Mouse (Mus musculus) cortical plate, adult 2 months (tissue): ENCODE data around the gene Gpam. TPM values are rescaled to one million over a fixed set of nuclear protein-coding genes. Genes with fewer than 3 reads are reported as not detected.
"Not testable (repeated sequence)": the region's sequence is repeated elsewhere in the genome, so short reads cannot be mapped to it uniquely, and the experiment has no call there.

Experiments
- H3K27ac ChIP-seq: fragments of 200-500 bp; 2 replicates; pipeline ENCODE4 v1.5.1; 2012; ENCODE audit warnings: low read length, control low read depth, inconsistent platforms; ENCODE audit not compliant: insufficient read depth
- H3K4me1 ChIP-seq: fragments of 200-500 bp; 2 replicates; pipeline ENCODE4 v1.6.1; 2011; ENCODE audit warnings: low read length; ENCODE audit not compliant: control insufficient read depth, insufficient read depth
- H3K4me3 ChIP-seq: fragments of 200-500 bp; 2 replicates; pipeline ENCODE4 v1.5.1; 2011; ENCODE audit warnings: mild to moderate bottlenecking, low read length, control low read depth; ENCODE audit not compliant: insufficient read depth
- CTCF ChIP-seq: fragments of 200-500 bp; IDR thresholded peaks from 2 replicates; pipeline ENCODE4 v1.5.1; 2011; ENCODE audit warnings: mild to moderate bottlenecking, control low read depth, low read length; ENCODE audit not compliant: insufficient read depth; ENCODE audit errors: extremely low read depth
- POLR2A ChIP-seq: fragments of 200-500 bp; IDR thresholded peaks from 2 replicates; pipeline ENCODE4 v1.6.1; 2011; ENCODE audit warnings: mild to moderate bottlenecking, low read length, control low read depth; ENCODE audit not compliant: insufficient read depth; ENCODE audit errors: extremely low read depth
- polyA plus RNA-seq: library from polyadenylated mRNA; depleted of rRNA; stranded (reverse); fragments of >200 nt; gene quantifications from 2 replicates; pipeline ENCODE4 v1.2.3, GENCODE M21; 2012; rRNA removed

Gpam gene
- 40.0 and 40.7 TPM in 2 replicates for polyA plus RNA-seq

- H3K4me1 ChIP-seq = no peaks in the 10 kb centered on the region
- no peak within 1 kb of the TSS; the same call in 1 of the 2 replicates for H3K4me3 ChIP-seq
- no peak within 1 kb of the TSS for H3K27ac ChIP-seq
- no peak for TF ChIP-seq CTCF
- no peak for TF ChIP-seq POLR2A
Measured at GRCm38 (mm10) chr19:55127072-55127718, at the start of gene Gpam. Gene Gpam (minus strand): TSS chr19:55127238.

GRCm38 (mm10) chr19:55171585-55171984, 44.5 kb upstream of the Gpam start:
- Histone ChIP-seq H3K27ac (no peak overlapping the region), H3K4me3 (no peak overlapping the region), H3K4me1 (no peaks in the 10 kb centered on the region)
- TF ChIP-seq CTCF (no peak), POLR2A (no peak)

- no peak overlapping the region for H3K27ac ChIP-seq
- no peak overlapping the region for H3K4me3 ChIP-seq
- TF ChIP-seq CTCF (no peak), POLR2A (no peak)
- H3K4me1 ChIP-seq = no peaks in the 10 kb centered on the region
Measured at GRCm38 (mm10) chr19:55170399-55170798, 43.4 kb upstream of the Gpam start.

GRCm38 (mm10) chr19:55169236-55169729, 42.2 kb upstream of the Gpam start:
- H3K27ac ChIP-seq, H3K4me3 ChIP-seq, H3K4me1 ChIP-seq: not testable (repeated sequence)

- H3K4me1 ChIP-seq = no peaks in the 10 kb centered on the region
- TF ChIP-seq CTCF (no peak), POLR2A (no peak)
Measured at GRCm38 (mm10) chr19:55168360-55168759, 41.3 kb upstream of the Gpam start.

GRCm38 (mm10) chr19:55167741-55168140, 40.7 kb upstream of the Gpam start:
- H3K27ac ChIP-seq = no peak overlapping the region
- H3K4me3 ChIP-seq = no peak overlapping the region
- TF ChIP-seq POLR2A (no peak), CTCF (no peak)
- H3K4me1 ChIP-seq = no peaks in the 10 kb centered on the region

More at GRCm38 (mm10) chr19:55168360-55168759, 41.3 kb upstream of the Gpam start:
- Histone ChIP-seq H3K27ac (no peak overlapping the region), H3K4me3 (no peak overlapping the region)

GRCm38 (mm10) chr19:55166741-55167140, 39.7 kb upstream of the Gpam start:
- no peak overlapping the region for H3K4me3 ChIP-seq
- H3K4me1 ChIP-seq = no peaks in the 10 kb centered on the region
- no peak overlapping the region for H3K27ac ChIP-seq
- TF ChIP-seq CTCF (no peak), POLR2A (no peak)

- Histone ChIP-seq H3K4me1 (no peaks in the 10 kb centered on the region), H3K4me3 (no peak overlapping the region), H3K27ac (no peak overlapping the region)
- TF ChIP-seq CTCF (no peak), POLR2A (no peak)
Measured at GRCm38 (mm10) chr19:55165954-55166353, 38.9 kb upstream of the Gpam start.

- Histone ChIP-seq H3K27ac (no peak overlapping the region), H3K4me1 (no peaks in the 10 kb centered on the region), H3K4me3 (no peak overlapping the region)
- no peak for TF ChIP-seq CTCF
- no peak for TF ChIP-seq POLR2A
Measured at GRCm38 (mm10) chr19:55165183-55165865, 38.3 kb upstream of the Gpam start.

- no peak for TF ChIP-seq CTCF
- no peak for TF ChIP-seq POLR2A
- no peaks in the 10 kb centered on the region for H3K4me1 ChIP-seq
- H3K27ac ChIP-seq = no peak overlapping the region
Measured at GRCm38 (mm10) chr19:55164162-55164561, 37.1 kb upstream of the Gpam start.

More at GRCm38 (mm10) chr19:55164162-55164561, 37.1 kb upstream of the Gpam start:
- no peak overlapping the region for H3K4me3 ChIP-seq
